Mouse (Mus musculus): Measurements from ENCODE around the gene Clasp2.
"Not testable (repeated sequence)": the region's sequence is repeated elsewhere in the genome, so short reads cannot be mapped to it uniquely, and the experiment has no call there.

Gene Clasp2

DNA sequence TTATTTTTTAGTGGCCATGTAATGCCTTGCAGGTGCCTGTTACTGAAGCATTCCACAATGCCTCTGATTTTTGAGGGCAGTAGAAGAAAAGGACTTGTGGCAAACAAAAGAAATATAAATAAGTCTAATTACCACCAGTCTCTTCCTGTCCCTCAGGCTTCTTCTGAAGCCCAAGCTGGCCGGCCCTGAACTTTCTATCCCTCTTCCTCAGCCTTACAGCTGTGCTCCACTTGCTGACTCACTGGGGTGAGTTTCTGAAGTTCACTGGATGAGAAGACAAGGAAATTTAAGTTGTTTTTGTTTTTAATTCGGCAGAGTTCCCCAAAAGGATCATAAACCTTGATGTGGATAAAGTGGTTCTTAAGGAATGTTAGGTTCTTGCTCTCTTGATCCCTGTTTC is 74.6 kb downstream of the Clasp2 start:
- no peak for DNase-seq (ENCODE audit: low spot score)

DNA sequence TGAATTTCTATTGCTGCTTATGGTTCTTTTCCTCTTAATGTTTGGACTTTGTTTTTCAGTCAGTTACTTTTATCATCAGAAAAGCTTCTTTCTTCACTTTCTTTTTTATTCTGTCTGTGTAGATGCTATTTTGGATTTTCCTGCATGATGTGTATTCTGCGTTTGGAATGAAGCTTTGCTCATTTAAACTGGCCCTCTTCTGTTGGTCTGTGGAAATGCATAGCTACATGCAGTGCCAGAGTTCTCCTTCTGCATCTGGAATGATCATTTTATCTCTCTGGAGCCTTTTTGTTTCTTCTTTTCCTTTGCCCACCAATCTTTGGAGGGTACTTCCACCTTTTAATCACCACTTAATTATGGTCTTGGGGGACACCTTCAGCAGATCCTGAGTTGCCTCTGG is 80.9 kb downstream of the Clasp2 start:
- DNase-seq (ENCODE audit: low spot score): no peak

DNA sequence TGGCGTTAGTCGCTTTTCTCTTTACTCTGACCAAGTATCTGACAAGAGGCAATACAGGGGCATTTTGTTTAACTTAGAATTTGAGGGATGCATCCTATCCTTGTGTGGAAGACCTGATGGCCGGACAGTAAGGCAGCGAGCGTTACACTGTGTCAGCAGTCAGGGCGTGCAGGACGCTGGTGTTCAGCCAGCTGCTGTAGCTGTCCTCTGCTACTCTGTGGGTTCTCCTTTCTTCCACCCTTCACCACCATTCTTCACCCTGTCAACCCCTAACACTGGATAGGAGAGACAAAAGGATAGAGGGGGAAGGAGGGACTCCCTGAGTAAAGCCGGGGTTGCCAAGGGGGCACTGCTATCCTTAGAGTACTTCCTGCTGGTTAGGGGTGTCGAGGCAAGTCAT is 87.4 kb downstream of the Clasp2 start:
- DNase-seq (ENCODE audit: low spot score): no peak

DNA sequence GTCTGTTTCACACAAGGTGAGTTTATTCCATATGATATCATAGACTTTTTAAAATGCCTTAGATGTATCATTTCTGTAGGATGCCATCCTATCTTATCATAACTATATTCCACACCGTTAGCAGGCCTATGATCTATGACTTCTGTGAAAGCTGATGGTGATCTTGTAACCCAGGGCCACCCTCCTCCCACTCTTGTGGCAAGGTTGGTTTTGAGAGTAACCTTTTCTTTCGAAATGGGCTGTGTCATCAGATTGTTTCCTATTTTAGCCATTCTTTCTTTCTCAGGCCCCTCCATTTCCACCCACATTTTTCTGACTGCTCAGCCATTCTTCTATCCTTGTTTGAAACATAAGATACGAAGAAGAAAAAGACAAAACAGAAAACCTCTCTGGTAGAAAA is 88.9 kb downstream of the Clasp2 start:
- no peak for DNase-seq (ENCODE audit: low spot score)

DNA sequence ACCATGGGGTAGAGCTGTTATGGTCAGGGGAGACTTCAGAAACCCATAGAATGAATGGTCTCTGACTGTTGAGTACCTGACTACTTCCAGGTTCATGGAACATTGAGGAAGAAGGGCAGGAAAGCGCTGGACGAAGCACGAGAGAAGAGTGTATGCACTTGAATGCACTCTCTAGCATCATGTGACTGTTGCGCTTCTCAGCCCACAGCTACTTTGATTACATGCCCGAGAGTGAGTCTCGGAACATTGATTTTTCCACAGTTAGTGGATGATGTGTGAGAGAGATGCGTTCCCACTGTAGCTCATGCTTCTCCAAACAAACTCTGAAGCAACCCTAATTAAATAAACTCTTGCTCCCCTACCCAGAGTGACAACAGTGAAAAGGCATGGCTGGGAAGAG is 92.2 kb downstream of the Clasp2 start:
- no peak for DNase-seq (ENCODE audit: low spot score)

DNA sequence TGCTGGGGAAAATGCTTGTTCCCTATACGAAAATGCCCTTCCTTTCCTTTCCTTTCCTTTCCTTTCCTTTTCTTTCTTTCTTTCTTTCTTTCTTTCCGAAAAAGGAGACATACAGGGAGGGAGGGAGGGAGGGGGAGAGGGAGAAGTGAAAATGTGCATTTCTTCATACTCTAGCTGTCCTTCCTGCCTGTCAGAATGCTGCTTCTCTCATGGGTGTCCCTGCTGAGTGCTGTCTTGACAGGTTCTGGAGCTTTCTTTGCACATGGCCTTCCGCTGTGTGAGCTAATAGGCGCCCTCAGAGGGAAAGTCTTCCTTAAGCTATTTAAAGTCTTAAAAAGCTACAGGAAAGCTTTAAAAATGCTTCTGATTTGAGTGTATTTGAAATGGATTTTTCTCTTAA is 95.7 kb downstream of the Clasp2 start:
- DNase-seq (ENCODE audit: low spot score): no peak

DNA sequence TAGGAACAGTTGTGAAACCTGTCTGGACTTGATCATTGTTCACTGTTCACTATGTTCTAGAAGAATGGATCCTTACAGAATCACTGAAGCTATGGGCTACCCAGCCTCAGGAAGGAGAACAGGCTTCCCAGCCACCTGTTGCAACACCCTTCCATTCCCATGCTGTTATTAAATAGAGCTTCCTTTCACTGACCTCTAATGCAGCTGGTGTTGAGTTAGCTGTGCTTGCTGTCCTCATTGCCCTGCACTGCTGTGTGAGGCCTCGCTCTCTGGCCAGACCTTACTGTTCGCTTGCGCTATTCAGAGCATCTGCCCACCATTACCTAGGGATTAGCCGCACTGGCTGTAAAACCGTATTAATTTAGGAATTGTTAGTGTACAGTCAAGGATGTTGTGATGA is 96.2 kb downstream of the Clasp2 start:
- DNase-seq (ENCODE audit: low spot score): no peak

DNA sequence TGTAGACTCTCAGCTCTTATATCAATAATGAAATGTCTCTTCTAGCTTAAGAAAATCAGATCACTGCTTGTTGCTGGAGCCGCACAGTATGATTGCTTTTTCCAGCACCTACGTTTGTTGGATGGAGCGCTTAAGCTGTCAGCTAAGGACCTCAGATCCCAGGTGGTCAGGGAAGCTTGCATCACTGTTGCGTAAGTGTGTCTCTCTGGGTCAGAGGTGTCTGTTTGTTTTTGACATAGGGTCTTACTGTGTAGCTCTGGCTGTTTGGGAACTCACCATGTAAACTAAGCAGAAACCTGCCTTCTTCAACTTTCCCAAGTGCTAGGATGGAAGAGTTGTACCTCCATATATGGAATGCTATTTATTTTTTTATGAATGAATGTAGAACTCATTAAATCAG is 102.8 kb downstream of the Clasp2 start:
- no peak for DNase-seq (ENCODE audit: low spot score)

DNA sequence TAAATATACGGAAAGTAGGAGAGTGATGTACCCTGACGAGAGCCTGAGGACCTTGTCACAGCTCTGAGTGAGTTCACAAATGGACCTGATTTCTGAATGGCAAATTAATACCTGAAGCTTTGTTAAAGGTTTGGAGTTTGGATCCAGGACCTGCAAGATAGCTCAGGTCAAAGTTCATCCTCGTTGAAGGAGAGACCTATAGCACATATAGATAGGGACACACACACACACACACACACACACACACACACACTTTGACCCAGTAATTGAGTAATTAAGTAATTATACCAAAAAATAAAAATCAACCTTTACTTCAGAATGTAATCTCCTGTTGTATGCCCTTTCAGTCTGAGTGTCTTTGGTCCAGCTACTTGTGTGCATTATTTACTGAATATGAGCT is 114.2 kb downstream of the Clasp2 start:
- no peak for DNase-seq (ENCODE audit: low spot score)

DNA sequence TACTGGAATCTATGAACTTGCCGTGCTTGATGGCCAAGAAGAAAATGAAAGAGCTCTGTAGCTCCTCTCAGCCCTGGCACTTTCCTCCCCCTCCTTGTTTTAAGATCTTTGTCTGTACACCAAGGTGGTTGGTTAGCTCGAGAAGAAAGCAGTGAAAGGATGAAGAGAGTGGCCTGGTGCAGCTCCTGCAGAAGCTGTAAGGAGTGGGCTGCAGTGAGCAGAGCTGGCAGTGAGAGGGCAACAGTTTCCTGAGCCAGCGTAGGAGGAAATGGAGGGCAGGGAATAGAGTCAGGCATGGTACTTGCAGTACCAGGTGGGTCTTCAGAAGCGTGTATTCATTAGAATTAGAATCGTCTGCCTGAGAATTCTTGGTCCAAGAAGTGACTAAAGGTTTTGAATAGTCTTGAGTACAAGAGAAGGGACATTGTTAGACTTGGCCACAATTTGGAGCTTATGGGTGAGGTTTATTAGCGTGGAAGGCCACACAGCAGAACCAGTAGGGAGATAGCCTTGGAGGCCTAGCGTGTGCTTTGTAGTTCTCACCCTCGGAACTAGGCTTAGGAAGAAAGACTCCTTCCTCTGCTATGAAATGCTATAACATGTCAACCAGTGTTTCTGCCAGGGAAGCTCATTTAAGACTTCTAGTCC is 116.1 kb downstream of the Clasp2 start:
- DNase-seq (ENCODE audit: low spot score): no peak

DNA sequence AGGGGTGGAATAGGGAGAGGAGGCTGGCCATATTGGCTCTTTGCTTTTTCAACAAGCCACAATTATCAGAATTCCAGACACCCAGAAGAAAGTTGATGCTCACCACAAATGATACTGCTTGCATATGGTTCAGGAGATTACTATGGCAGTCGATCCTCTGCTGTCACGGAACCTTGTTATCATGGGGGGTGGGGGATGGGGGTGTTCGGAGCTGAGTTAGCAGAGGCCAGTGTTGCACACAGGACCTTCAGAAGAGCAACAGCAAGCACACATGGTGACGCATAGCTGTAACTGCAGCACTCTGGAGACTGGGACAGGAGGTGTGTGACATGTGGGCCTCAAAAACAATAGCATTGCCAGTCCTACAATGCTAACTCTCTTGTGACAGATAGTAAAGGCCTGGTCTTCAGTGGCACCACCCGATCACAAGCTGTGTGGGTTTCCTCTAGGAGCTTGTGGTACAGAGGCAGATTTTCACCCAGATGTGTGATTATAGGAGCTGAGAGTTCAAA is 116.7 kb downstream of the Clasp2 start:
- no peak for DNase-seq (ENCODE audit: low spot score)

DNA sequence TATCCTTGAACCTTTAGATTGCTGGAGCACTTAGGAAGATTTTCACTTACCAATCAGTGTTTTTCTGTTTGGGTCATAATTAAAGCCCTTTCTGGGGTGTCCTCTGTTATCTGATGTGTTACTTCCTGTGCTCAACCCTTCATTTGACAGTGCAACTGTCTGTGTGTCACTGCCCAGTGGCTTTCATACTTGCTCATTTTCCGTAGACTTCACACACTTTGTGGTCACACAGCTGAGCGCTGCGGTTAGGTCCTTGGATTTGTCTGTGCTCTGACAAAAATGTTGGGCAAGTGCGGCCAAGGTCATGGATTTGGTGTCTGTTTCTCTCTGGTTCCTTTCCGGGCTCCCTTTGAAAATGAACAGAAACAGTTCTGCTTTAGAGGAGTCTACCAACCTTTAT is 118.1 kb downstream of the Clasp2 start:
- DNase-seq (ENCODE audit: low spot score): no peak

DNA sequence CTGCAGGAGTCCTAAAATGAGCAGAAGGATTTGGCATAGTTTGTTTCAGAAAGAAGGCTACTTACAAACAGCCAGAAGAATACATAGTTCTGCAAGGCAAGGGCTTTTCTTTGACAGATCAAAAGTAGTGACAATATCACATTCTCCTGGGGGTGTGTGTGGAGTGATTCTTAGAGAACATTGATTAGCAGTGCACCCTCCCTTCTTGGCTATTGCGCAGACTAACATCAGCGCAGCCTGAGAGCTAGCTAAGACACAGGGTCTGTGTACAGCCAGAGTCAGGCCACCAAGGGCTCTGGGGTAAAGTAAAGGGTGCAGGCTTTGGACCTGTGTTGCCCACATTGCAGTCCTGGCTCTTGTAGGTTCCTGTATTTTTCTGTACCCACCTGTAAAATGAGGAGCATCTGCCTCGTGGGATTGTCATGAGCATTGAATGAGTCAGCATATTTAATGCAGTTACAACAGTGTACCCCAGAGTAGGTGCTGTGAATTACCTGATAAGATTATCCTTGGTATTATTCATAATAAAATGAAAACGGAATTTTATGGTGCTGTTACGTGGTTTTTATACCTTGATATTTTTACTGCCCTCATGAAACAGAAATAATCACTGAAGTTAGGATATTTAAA is 122.2 kb downstream of the Clasp2 start:
- DNase-seq (ENCODE audit: low spot score): no peak

DNA sequence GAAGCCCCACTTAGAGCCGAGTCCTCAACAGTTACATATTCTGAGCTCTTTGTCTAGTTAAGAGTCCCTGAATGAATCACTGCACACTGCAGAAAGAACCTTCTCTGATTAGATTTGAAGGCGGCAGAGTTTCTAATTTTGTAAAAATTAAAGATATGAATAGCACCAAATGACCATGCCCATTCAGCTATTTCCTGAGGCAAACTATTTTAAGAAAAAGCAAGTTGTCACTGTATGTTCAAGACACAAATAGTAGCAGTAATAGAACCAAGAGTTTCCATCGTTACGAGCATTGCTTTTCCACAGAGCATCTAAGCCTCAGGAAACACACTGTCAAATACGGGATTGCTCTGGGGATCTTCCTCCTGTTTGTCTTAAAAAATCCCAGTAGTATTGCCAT is 126.7 kb downstream of the Clasp2 start:
- no peak for DNase-seq (ENCODE audit: low spot score)

DNA sequence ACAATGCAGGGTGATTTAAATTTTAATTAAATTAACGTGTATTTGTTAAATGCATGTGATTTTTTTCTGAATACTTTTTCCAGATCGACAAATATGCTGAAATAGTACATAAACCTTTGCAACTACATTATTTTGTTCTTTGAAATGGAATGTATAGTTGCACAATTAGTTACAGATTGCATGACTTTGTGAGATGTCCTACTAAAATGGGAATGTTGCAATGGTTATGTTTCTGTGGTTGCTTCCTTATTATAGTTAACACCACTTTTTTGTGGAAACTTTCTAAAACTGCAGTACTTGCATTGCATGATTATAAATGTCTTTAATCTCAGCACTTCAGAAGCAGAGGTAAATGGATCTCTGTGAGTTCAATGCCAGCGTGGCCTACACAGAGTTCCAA is 153.6 kb downstream of the Clasp2 start:
- DNase-seq (ENCODE audit: low spot score): no peak

DNA sequence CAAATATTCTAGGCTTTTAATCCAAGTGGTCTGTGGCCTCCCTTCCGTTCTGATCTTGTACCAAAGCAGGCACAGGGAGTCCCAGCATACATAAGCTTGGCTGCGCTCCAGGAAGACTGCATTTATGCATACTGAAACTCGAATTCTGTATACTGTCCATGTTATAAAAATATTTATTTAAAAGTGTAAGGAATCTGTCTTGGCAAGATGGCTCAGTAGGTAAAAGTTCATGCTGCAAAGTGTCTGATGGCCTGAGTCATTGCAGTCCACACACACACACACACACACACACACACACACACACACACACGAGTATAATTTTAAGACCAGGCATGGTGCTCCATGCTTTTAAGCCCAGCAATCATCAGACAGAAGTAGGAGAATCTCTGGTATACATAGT is 161.9 kb downstream of the Clasp2 start:
- no peak for DNase-seq (ENCODE audit: low spot score)

DNA sequence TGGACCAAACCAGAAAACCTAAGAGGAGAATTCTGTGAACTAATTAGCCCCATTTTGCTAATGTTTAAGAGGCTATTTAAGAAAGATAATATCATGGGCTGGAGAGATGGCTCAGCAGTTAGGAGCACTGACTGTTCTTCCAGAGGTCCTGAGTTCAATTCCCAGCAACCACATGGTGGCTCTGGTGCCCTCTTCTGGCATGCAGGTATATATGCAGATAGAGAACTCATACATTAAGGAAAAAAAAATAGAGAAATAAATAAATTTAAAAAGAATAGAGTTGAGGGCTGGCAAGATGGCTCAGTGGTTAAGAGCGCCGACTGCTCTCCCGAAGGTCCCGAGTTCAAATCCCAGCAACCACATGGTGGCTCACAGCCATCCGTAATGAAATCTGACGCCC is 163.0 kb downstream of the Clasp2 start:
- DNase-seq (ENCODE audit: low spot score): not testable (repeated sequence)

DNA sequence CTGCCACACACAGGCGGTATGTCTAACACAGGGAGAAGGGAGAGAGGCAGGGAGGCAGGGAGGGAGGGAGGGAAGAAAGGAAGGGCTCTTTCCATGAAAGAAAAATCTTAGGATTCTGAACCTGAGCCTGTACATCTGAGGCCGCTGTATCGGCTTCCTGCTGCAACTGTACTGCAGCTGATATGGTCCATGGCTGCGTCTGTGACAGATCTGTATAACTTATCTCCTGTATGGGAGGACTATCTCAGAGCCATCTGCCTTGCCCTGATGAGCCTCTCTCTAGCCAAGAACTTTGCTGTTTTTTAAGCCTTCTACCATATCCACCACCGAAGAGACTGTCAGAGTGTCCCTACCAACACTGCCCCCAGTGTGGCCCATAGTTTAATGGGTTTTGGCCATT is 174.5 kb downstream of the Clasp2 start:
- DNase-seq (ENCODE audit: low spot score): no peak

DNA sequence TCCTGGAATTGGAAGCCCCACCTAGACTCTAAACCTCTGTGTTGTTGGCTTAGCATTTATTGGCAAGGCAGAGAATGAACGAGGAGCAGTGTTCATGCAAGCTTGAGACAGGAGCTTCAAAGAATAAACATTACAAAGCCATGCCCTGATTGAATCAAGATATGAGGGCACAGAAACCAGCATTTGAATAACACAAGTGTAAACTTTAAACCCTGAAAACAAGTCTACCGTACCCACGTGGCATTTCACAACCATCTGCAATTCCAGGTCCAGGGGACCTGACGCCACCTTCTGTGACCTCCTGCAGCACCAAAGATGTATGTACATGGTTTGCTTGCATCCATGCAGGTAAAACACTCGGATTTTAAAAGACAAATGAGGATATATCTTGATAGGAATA is 181.4 kb downstream of the Clasp2 start:
- no peak for DNase-seq (ENCODE audit: low spot score)

DNA sequence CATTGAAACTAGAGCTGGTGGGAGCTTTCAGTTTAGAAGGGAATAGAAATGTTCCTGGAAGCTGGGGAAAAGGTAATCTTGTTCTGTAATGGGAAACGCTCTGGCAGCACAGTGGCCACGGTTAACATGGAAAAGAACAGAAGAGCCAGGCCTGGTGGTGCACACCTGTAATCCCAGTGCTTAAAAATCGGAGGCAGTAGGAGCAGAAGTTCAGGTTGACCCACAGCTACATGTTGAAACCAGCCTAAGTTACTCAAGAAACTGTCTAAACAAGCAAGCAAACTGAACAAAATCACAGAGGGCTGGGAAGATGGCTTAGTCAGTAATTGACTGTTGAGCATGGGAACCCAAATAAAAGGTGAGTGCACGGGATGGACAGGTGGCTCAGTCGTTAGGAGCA is 183.6 kb downstream of the Clasp2 start:
- no peak for DNase-seq (ENCODE audit: low spot score)

DNA sequence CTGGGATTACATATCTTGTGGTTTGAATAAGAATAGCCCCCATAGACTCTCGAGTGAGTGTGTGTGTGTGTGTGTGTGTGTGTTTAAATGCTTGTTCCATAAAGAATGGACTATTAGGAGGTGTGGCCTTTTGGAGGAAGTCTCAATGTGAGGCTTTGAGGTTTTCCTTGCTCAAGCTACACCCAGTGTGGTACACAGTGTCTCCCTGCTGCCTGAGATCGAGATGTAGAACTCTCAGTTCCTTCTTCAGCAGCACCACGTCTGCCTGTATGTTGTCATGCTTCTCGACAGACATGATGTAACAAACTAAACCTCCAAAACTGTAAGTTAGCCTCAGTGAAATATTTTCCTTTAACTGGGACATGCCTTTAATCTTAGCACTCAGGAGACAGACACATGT is 187.3 kb downstream of the Clasp2 start:
- DNase-seq (ENCODE audit: low spot score): no peak

DNA sequence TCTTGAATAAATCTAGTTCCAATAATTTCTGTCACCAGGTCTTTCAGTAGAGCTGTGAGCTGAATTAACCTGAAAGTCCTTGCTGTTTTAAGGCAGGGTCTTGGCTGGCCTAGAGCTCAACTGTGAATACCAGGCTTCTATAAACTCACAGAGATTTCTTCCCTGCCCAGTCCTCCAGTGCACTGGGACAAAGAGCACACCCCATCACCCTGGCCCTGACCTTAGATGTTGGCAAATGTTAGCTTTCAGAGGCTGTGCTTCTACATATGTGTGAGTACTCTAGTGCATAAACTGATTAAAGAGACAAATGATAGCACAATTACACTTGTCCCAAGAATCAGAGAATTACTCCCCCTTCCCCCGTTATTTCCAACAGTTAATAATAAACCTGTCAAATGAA is 188.4 kb downstream of the Clasp2 start:
- DNase-seq (ENCODE audit: low spot score): no peak

DNA sequence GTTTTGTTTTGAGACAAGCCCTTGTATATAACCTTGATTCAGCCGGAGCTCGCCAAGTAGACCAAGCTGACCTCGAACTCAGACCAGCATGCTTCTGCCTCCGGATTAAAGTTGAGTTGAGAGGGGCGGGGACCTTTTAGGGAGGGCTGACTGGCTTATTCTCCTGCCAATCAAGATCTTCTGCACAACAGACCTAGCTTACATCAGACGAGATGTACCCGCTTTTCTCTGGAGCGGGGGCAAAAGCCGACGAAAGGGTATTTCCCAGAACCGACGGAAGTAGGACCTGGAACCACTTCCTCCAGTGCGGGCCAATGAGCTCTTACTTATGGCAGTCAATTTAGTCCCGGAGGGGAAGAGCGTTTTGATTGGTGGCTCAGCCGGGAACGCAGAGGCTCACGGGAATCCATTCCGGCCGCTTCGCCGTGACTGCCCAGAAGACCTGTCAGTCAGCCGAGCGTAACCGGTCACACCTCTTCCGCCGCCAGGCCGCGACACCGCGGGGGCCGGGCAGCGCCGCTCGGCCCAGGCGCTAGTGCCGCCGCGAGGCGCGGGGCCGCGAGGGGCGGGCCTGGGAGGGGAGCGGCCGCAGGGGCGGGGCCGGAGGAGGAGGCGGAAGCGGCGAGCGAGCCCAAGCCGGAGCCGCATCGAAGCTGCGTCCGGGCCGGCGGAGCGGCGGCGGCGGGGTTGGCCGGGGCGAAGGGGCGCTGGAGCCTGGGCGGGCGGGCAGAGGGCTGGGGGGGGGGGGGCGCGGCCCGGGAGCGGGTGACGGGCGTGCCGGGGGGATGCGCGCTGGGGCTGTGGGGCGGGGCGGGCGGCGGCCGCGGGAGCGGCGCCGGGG is 189.5 kb downstream of the Clasp2 start, which contains the start of gene Ubp1:
TSS of gene Ubp1 (plus strand) at position 401 of the 841 bp plus-strand sequence.
- peak; percentile 96 for DNase-seq (ENCODE audit: low spot score)

Measured in T-cell, adult 2 months (primary cell).